Mouse (Mus musculus) Patski (cell line): ENCODE results near the gene Mitf. TPM values are rescaled to one million over a fixed set of nuclear protein-coding genes. Genes with fewer than 3 reads are reported as not detected.

Source experiments
- ATAC-seq: fragments of 100-300 bp; one replicate; pipeline ENCODE4 v1.8.0; 2021
- CTCF ChIA-PET: fragments of 350-600 bp; sonication (Branson Sonifier 250); formaldehyde crosslinking; loops from one replicate; lab custom pipeline; 2022; ENCODE audit warnings: inconsistent platforms; lab: Charles Lee
- POLR2A ChIA-PET: fragments of 350-600 bp; sonication (Branson Sonifier 250); formaldehyde crosslinking; loops from one replicate; lab custom pipeline; 2022; ENCODE audit warnings: antibody characterized with exemption, inconsistent platforms; lab: Charles Lee
- DNase-seq: peaks from one replicate; pipeline ENCODE4 v3.0.0-alpha.2; 2011; ENCODE audit warnings: low read depth, low spot score
- H3K27me3 ChIP-seq: fragments of 371-371 bp; one replicate; pipeline ENCODE4 v1.5.1; 2021
- CTCF ChIP-seq: fragments of 100-300 bp; IDR thresholded peaks from one replicate; pipeline ENCODE4 v1.5.1; 2021
- in situ Hi-C: fragments of 300-500 bp; cut with MboI; formaldehyde crosslinking; loops from 3 replicates; pipeline ENCODE4 v1.11.1; 2018; ENCODE audit warnings: low pct_unique_long_range_greater_than_20kb, mixed read lengths
- polyA plus RNA-seq: library from polyadenylated mRNA; unstranded; gene quantifications from one replicate; pipeline ENCODE4 v1.2.3, GENCODE M21; 2021

Gene Mitf
- polyA plus RNA-seq, 1 experiment from 2014 or later: 11.2 TPM

DNA sequence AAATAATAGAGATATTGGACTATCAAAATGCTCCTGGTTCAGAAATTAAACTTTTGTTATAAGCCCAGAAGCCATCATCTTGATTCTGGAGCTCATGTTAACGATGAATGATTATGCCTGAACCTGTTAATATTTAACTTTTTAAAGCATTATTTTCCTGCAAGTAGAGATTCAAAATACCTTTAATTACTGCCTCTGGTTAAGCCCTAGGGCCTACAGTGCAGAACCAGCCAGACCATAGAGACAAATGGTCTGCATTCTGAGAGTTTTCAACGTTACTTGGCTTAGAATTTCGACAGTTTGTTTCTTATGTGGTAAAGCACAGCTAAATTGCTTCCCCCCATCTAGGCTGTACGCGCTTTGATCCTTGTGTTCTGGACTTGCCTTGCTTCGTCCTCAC is 149.3 kb downstream of the Mitf start:
- H3K27me3 ChIP-seq: no peaks in the 10 kb centered on the region
- ChIA-PET CTCF (interaction anchor here (0.9 to 1.3 kb wide), 4 partner anchors 9 to 117 kb away, joined by 3 read pairs; no protein-coding TSS in a partner anchor), POLR2A (interaction anchor here (1.1 kb wide), 1 partner anchor 9 kb away, joined by 3 read pairs; no protein-coding TSS in a partner anchor)
- no peak for DNase-seq
- TF ChIP-seq CTCF: no peak
- in situ Hi-C loops: no loop called here
- ATAC-seq: no peak

DNA sequence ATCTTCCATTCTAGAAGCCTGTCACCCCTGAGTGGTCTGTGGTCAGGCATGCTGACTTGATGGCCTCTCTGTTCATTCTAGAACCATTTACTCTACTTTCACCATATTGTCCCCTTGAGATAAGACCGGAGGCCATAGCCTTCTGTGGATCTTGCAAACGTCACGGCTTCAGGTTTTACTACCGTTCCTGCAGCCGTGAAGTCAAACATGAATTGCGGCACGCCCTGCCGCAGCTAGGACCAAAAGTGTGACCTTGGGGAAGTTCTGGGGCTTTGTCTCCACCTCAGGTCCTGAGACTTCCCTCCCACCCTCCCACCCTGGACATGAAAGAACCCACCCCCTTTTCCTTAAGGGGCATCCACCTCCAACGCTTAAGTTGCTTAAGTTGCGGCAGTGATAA is 149.8 kb downstream of the Mitf start:
- no peaks in the 10 kb centered on the region for H3K27me3 ChIP-seq
- no peak for TF ChIP-seq CTCF
- ChIA-PET POLR2A (interaction anchor here (1.1 kb wide), 1 partner anchor 8 kb away, joined by 3 read pairs; no protein-coding TSS in a partner anchor), CTCF (interaction anchor here (1.0 to 1.3 kb wide), 3 partner anchors 8 to 70 kb away, joined by 3 read pairs; no protein-coding TSS in a partner anchor)
- no peak for DNase-seq
- in situ Hi-C loops: no loop called here
- ATAC-seq: no peak

DNA sequence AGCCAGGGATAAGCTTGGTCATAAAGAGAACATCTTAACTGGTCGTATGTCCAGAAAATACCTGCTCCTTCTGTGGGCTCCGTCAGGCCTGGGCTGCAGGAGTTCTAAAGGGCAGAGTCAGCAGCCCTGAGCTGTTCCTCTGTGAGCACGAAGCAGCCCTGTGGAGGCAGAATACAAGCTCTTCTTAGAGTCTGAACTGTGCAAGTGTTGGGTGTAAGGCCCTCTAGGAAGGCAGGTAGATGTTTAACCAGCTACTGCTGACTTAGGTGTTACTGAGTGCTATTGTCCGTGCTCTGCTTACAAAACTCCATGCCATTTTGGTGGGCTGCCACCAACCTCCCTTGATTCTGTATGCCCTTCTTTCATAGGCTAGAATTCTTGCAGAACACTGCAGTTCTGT is 151.4 kb downstream of the Mitf start:
- ATAC-seq (no peak), DNase-seq (no peak)
- in situ Hi-C loops: no loop called here
- ChIA-PET CTCF (interaction anchor here (1.1 to 1.2 kb wide), 2 partner anchors 13 to 15 kb away, joined by 3 read pairs; no protein-coding TSS in a partner anchor), POLR2A (no interaction called here)
- TF ChIP-seq CTCF: no peak
- H3K27me3 ChIP-seq: no peaks in the 10 kb centered on the region

DNA sequence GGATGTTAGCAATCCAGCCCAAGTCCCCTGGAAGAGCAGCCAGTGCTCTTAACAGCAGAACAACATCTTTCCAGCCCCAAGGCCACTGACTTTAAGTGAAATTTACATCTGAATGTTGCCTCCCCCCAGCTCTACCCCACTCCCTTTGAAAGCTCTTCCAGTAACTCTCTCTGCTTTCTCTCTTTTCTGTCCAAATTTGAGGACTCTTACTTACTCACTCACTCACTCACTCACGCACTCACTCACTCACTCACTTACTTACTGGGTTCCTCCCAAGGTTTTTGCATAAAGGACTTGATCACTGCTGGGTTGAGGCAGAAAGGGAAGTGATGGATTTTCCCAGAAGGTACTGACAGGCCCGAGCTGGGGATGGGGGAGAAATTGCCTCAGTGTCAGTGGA is 154.9 kb downstream of the Mitf start:
- ChIA-PET POLR2A (no interaction called here), CTCF (no interaction called here)
- ATAC-seq: no peak
- in situ Hi-C loops: no loop called here
- no peaks in the 10 kb centered on the region for H3K27me3 ChIP-seq
- TF ChIP-seq CTCF: no peak
- DNase-seq: no peak

DNA sequence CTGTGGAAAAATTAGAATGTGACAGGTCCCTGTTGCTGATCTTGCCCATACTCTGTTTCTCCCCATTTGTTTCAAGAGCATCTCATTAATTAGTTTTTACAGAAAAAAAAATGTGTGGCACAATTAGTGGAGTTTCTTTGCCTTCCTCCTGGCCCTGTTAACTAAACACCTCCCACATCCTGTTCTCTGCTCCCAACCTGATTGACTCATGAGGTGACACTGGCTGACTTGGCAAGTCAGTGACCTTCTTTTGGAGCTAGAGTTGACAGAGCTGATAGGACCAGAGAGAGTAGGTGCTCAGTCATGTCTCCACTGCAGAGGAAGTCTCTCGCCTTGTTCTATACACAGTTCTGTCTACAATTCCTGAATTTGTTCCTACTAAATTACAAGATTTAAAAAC is 155.5 kb downstream of the Mitf start:
- CTCF ChIA-PET: no interaction called here
- no peak for ATAC-seq
- TF ChIP-seq CTCF: no peak
- no peaks in the 10 kb centered on the region for H3K27me3 ChIP-seq
- in situ Hi-C loops: no loop called here
- POLR2A ChIA-PET: no interaction called here
- DNase-seq: no peak

DNA sequence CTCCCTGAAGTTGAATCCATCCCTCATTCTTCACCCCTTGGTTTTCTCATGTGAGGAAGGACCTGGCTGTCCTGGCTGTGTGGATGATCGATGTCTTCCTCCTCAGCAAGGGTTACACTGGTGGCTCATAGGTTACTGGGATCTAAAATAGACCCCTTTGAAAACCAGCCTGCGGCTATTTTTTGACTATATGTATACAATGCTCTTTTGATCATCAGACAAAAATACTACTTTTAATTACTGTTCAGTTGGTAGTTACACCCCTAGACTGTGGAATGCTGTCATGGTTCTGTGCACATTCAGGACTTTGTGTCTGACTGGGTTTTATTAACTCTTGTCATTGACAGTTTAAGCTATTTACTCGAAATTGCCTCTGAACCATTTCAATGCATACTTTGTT is 157.9 kb downstream of the Mitf start:
- H3K27me3 ChIP-seq: no peaks in the 10 kb centered on the region
- DNase-seq (no peak), ATAC-seq (no peak)
- no peak for TF ChIP-seq CTCF
- ChIA-PET CTCF (interaction anchor here (1.3 to 1.4 kb wide), 4 partner anchors 9 to 51 kb away, joined by 3 to 5 read pairs (median 4); no protein-coding TSS in a partner anchor), POLR2A (interaction anchor here (1.4 kb wide), 1 partner anchor 9 kb away, joined by 3 read pairs; no protein-coding TSS in a partner anchor)
- in situ Hi-C loops: no loop called here

DNA sequence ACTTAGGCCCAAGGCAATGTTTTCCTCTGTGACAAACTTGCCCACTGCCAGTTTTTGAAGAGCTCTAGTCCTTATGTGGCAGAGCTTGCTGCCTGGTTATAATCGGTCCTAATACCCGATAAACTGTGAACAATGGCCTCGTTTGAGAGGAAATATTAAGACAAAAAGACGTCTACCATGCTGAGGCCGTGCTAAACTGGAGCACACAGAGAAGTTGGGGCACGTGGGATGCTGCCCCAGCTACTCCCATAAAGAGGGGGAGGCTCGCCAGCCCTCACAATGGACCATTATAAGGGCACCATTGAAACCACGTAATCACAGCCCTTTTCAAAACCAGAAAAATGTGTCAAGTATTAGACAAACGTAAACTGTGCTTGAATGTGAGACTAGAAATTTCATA is 174.8 kb downstream of the Mitf start:
- ChIA-PET CTCF (interaction anchor here (1.2 to 1.6 kb wide), 2 partner anchors 9 to 21 kb away, joined by 3 to 5 read pairs; no protein-coding TSS in a partner anchor), POLR2A (no interaction called here)
- no peak for TF ChIP-seq CTCF
- in situ Hi-C loops: no loop called here
- ATAC-seq: no peak
- H3K27me3 ChIP-seq: no peaks in the 10 kb centered on the region
- DNase-seq: no peak

DNA sequence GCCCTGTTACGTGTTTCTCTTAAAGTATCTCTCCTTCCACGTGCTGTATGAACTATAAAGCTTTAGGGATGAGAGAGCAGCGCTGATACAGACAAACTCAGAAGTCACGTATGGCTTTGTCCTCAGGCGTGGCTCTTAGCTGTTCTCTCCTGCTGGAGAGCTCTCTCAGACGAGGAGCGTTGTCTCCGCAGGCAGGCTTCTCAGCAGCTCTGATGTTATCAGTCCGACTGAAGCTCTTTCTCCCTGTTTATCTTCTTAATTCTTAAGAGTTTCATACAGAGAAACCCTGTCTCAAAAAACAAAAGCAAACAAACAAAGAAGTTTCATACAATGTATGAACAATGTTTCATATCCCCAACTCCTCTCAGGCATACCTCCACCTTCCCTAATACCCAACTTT is 178.8 kb downstream of the Mitf start:
- H3K27me3 ChIP-seq: no peaks in the 10 kb centered on the region
- in situ Hi-C loops: no loop called here
- ATAC-seq: no peak
- no peak for TF ChIP-seq CTCF
- CTCF ChIA-PET: interaction anchor here (1.5 kb wide), 1 partner anchor 10 kb away, joined by 3 read pairs; no protein-coding TSS in a partner anchor
- POLR2A ChIA-PET: no interaction called here
- no peak for DNase-seq

DNA sequence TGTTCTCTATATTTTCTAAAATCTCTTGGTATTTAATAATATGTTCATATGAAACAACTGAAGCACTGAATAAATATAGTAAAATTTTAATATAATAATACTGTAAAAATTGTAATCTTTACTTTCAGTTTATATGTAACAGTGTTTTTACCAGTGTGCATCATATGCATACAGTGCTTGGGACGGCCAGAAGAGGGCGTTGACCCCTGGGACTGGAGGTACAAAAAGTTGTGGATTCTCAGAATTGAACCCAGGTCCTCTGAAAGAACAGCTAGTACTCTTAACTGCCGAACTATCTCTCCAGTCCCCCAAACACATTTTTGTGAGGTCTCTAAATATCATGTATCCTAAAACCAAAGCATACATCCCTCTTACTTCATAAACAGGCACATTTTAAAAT is 179.6 kb downstream of the Mitf start:
- ChIA-PET POLR2A (no interaction called here), CTCF (interaction anchor here (0.9 to 1.5 kb wide), 5 partner anchors 10 to 17 kb away, joined by 3 to 4 read pairs (median 3); no protein-coding TSS in a partner anchor)
- peak; percentile 52 for TF ChIP-seq CTCF
- ATAC-seq (no peak), DNase-seq (no peak)
- no peaks in the 10 kb centered on the region for H3K27me3 ChIP-seq
- in situ Hi-C loops: no loop called here

DNA sequence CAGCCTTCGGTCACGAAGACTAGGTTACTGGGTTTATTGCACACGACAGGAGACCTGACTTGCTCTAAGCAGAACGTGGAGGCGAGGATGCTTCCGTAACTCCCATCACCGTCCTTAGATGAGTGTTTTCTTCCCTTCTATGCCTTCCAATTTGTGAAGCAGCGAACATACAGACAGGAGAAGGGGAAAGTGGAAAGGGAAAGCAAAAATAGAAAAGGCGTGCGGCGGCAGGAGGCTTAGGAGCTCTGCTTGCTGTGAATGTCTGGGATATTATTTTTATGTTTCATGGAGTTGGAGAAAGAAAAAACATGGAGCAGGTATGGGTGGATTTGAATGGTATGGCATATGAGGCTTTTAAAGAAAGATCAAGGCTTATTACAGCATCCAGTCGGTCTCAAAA is 186.7 kb downstream of the Mitf start:
- TF ChIP-seq CTCF: no peak
- ChIA-PET CTCF (interaction anchor here (2.9 kb wide), 1 partner anchor 233 kb away, joined by 7 read pairs; no protein-coding TSS in a partner anchor), POLR2A (no interaction called here)
- H3K27me3 ChIP-seq: no peaks in the 10 kb centered on the region
- no peak for DNase-seq
- no peak for ATAC-seq
- in situ Hi-C loops: no loop called here

DNA sequence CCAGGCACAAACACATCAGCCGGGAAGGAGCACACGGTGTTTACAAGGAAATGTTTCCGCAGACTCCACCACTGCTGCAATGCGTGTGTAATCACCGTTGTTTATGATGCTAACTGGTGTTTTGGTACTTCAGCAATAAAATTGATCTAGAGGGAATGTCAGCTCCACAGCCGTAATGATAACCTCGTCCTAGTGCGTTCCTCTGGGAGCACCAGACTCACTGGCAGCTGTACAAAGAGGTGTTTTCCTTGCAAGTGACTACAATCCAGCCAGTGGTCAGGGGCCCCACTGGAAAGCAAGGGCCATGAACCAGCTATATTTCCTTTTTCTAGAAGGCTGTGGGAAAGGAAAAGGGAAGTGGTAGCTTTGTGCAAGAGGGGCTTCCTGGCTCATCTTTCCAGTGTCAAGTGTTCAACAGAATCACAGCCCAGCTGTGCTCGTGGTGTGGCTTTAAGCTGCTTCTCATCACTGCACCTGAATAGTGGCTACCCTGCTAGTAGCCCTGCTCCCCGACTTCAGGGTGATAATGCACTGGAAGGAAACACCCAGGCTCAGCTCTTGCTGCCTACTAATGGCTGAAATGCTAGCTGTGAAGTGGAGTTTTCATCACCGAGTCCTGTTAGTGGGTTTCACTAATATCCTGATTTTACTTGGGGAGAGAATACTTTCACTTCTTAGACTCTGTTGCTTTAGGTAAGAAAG is 188.9 kb downstream of the Mitf start:
- DNase-seq (no peak), ATAC-seq (no peak)
- ChIA-PET CTCF (interaction anchor here (0.9 to 1.3 kb wide), 2 partner anchors 9 to 237 kb away, joined by 3 to 4 read pairs; no protein-coding TSS in a partner anchor), POLR2A (no interaction called here)
- no peak for TF ChIP-seq CTCF
- no peaks in the 10 kb centered on the region for H3K27me3 ChIP-seq
- in situ Hi-C loops: no loop called here
